Mouse (Mus musculus) stomach, postnatal 0 days (tissue): ENCODE results near the gene Pin1. TPM values are rescaled to one million over a fixed set of nuclear protein-coding genes. Genes with fewer than 3 reads are reported as not detected.

Source experiments
- ATAC-seq: fragments of 200-750 bp; cut with Nextera tagmentation; 2 replicates; pipeline ENCODE4 v1.8.0; 2017; ENCODE audit not compliant: low FRiP score, low TSS enrichment
- DNase-seq: peaks from one replicate; pipeline ENCODE4 v3.0.0-alpha.2; 2016; ENCODE audit warnings: low spot score
- H3K27ac ChIP-seq: fragments of 300-500 bp; sonication (generic); replicated peaks from 2 replicates; pipeline ENCODE4 v1.5.1; 2014; ENCODE audit warnings: mild to moderate bottlenecking, control low read depth
- H3K27me3 ChIP-seq: fragments of 300-500 bp; sonication (generic); 2 replicates; pipeline ENCODE4 v1.6.1; 2014; ENCODE audit warnings: low read length; ENCODE audit not compliant: control insufficient read depth, insufficient read depth
- H3K36me3 ChIP-seq: fragments of 300-500 bp; sonication (generic); 2 replicates; pipeline ENCODE4 v1.6.1; 2014; ENCODE audit warnings: low read length, mixed read lengths; ENCODE audit not compliant: control insufficient read depth, insufficient read depth
- H3K4me1 ChIP-seq: fragments of 300-500 bp; sonication (generic); replicated peaks from 2 replicates; pipeline ENCODE4 v1.6.1; 2014; ENCODE audit warnings: antibody characterized with exemption; ENCODE audit not compliant: control insufficient read depth, insufficient read depth
- H3K4me2 ChIP-seq: fragments of 300-500 bp; sonication (generic); replicated peaks from 2 replicates; pipeline ENCODE4 v1.6.1; 2014; ENCODE audit warnings: low read depth, mild to moderate bottlenecking, control low read depth, moderate library complexity
- H3K4me3 ChIP-seq: fragments of 300-500 bp; sonication (generic); 2 replicates; pipeline ENCODE4 v1.5.1; 2014; ENCODE audit warnings: low read depth, low read length, control low read depth
- H3K9ac ChIP-seq: fragments of 300-500 bp; sonication (generic); 2 replicates; pipeline ENCODE4 v1.6.1; 2014; ENCODE audit warnings: mild to moderate bottlenecking, low read length, control low read depth, mixed read lengths
- H3K9me3 ChIP-seq: fragments of 300-500 bp; sonication (generic); 2 replicates; pipeline ENCODE4 v1.6.1; 2016; ENCODE audit warnings: low read length; ENCODE audit not compliant: control insufficient read depth
- CTCF ChIP-seq: IDR thresholded peaks from 2 replicates; pipeline ENCODE4 v1.5.1; 2016; ENCODE audit warnings: antibody characterized with exemption, low read depth, mild to moderate bottlenecking, moderate library complexity
- EP300 ChIP-seq: optimal IDR thresholded peaks from 2 replicates; pipeline ENCODE3; 2016; ENCODE audit warnings: antibody characterized with exemption
- whole genome bisulfite sequencing: fragments of 180-500 bp; shearing (Covaris S2); extraction: QIAGEN DNeasy Blood & Tissue Kit; methylation state at CpG from one replicate; pipeline ENCODE4 v1.1.7; 2014; 5-methylcytosine and 5-hydroxymethylcytosine counted together
- polyA plus RNA-seq: library from polyadenylated mRNA; unstranded; fragments of >200 nt; fragmentation: Nextera tagmentation; extraction: Ambion mirVana; gene quantifications from 2 replicates; pipeline ENCODE4 v1.2.1, GENCODE M21; 2015

Pin1 gene
- 28.2 and 28.7 TPM in 2 replicates for polyA plus RNA-seq

GRCm38 (mm10) chr9:20651602-20652259, at the start of gene Pin1:
Gene Pin1 (plus strand): TSS chr9:20652095.
- Histone ChIP-seq H3K27ac (0 out of 2 replicates have a peak within 1 kb of the TSS, but pooled peaks have one; percentile 25), H3K4me3 (peak within 1 kb of the TSS; percentile 86), H3K4me1 (peaks cover 7% of the 10 kb centered on the region; the same call in 1 of the 2 replicates), H3K27me3 (no peaks in the 10 kb centered on the region), H3K4me2 (peak within 1 kb of the TSS; percentile 92), H3K9me3 (no peaks in the 10 kb centered on the region), H3K9ac (peak within 1 kb of the TSS; percentile 80), H3K36me3 (0 out of 2 replicates have a peak, but pooled peaks cover 2% of the 10 kb centered on the region)
- no peak; the same call in 1 of the 2 replicates for TF ChIP-seq CTCF
- TF ChIP-seq EP300: no peak
- WGBS: under 1% methylated on average over 45 of the region's 45 CpGs
- DNase-seq (peak; percentile 98), ATAC-seq (peak; percentile 100)

- Histone ChIP-seq H3K27me3 (no peaks in the 10 kb centered on the region), H3K4me2 (no peak overlapping the region), H3K4me1 (no peaks in the 10 kb centered on the region; the same call in 1 of the 2 replicates), H3K36me3 (no peaks in the 10 kb centered on the region), H3K27ac (no peak overlapping the region), H3K4me3 (no peak overlapping the region), H3K9ac (no peak overlapping the region), H3K9me3 (no peaks in the 10 kb centered on the region)
- DNase-seq (no peak), ATAC-seq (no peak)
- TF ChIP-seq EP300 (no peak), CTCF (no peak)
- WGBS: 97% methylated on average over 1 of the region's 1 CpGs
Measured at GRCm38 (mm10) chr9:20606269-20606668, 45.6 kb upstream of the Pin1 start.

- Histone ChIP-seq H3K9me3 (no peaks in the 10 kb centered on the region), H3K4me3 (peak overlapping the region; percentile 64), H3K36me3 (no peaks in the 10 kb centered on the region), H3K4me1 (no peaks in the 10 kb centered on the region; the same call in 1 of the 2 replicates), H3K27ac (peak overlapping the region; percentile 98), H3K27me3 (no peaks in the 10 kb centered on the region), H3K4me2 (peak overlapping the region; percentile 76), H3K9ac (peak overlapping the region; percentile 84)
- TF ChIP-seq EP300 (no peak), CTCF (no peak)
- DNase-seq (peak; percentile 89), ATAC-seq (peak; percentile 95)
- under 1% methylated on average over 57 of the region's 57 CpGs for WGBS
Measured at GRCm38 (mm10) chr9:20607100-20607974, 44.6 kb upstream of the Pin1 start.

- Histone ChIP-seq H3K27me3 (no peaks in the 10 kb centered on the region), H3K4me3 (no peak overlapping the region), H3K36me3 (no peaks in the 10 kb centered on the region), H3K9ac (no peak overlapping the region), H3K9me3 (no peaks in the 10 kb centered on the region), H3K4me2 (no peak overlapping the region), H3K4me1 (no peaks in the 10 kb centered on the region; the same call in 1 of the 2 replicates), H3K27ac (no peak overlapping the region)
- WGBS: 79% methylated on average over 5 of the region's 5 CpGs
- DNase-seq (no peak), ATAC-seq (no peak)
- no peak for TF ChIP-seq EP300
- TF ChIP-seq CTCF: 0 out of 2 replicates have a peak, but pooled peaks have one; percentile 14
Measured at GRCm38 (mm10) chr9:20609831-20610464, 41.9 kb upstream of the Pin1 start.

- Histone ChIP-seq H3K4me3 (no peak overlapping the region), H3K27me3 (no peaks in the 10 kb centered on the region), H3K36me3 (no peaks in the 10 kb centered on the region), H3K4me1 (no peaks in the 10 kb centered on the region), H3K9me3 (no peaks in the 10 kb centered on the region), H3K27ac (no peak overlapping the region), H3K4me2 (no peak overlapping the region), H3K9ac (no peak overlapping the region)
- no peak for TF ChIP-seq CTCF
- TF ChIP-seq EP300: no peak
- no peak for DNase-seq
- no peak for ATAC-seq
- 74% methylated on average over 5 of the region's 5 CpGs for WGBS
Measured at GRCm38 (mm10) chr9:20611976-20612375, 39.9 kb upstream of the Pin1 start.
